Mouse (Mus musculus): Measurements from ENCODE around the gene Klk1b4.

Klk1b4 gene

GRCm38 (mm10) chr7:44250732-44251275 lies 43.6 kb downstream of the Klk1b4 start:
- in situ Hi-C loops (cut with MboI, MseI) = loop anchor here in 1 of 2 experiments (10.0 kb wide), 1 partner anchor 806 kb away; the partner anchor contains the start of genes Cldnd2, Etfb and Gm45233

- in situ Hi-C loops (cut with MboI, MseI) = loop anchor here in 1 of 2 experiments (10.0 kb wide), 1 partner anchor 808 kb away; the partner anchor contains the start of genes Cldnd2, Etfb and Gm45233
These were observed 45.9 kb downstream of the Klk1b4 start for GRCm38 (mm10) chr7:44253023-44253616.

- in situ Hi-C loops (cut with MboI, MseI) = loop anchor here in 1 of 2 experiments (5.0 to 10.0 kb wide), 2 partner anchors 97 to 810 kb away; partner anchors contain the start of genes Cldnd2, Etfb and Gm45233
These were observed 47.7 kb downstream of the Klk1b4 start for GRCm38 (mm10) chr7:44254930-44255329.

GRCm38 (mm10) chr7:44257278-44257677 lies 50.0 kb downstream of the Klk1b4 start, which contains the start of gene Acp4:
Gene Acp4 (minus strand): TSS chr7:44257378.
- in situ Hi-C loops (cut with MboI, MseI) = loop anchor here in 1 of 2 experiments (5.0 to 10.0 kb wide), 2 partner anchors 95 to 812 kb away; partner anchors contain the start of genes Cldnd2, Etfb and Gm45233

GRCm38 (mm10) chr7:44260410-44260809 lies 53.2 kb downstream of the Klk1b4 start:
- in situ Hi-C loops (cut with MboI, MseI) = loop anchor here in 1 of 2 experiments (5.0 kb wide), 2 partner anchors 52 to 227 kb away; partner anchors contain the start of gene Shank1

GRCm38 (mm10) chr7:44261147-44261546 lies 53.9 kb downstream of the Klk1b4 start, which contains the start of gene Gm15517:
Gene Gm15517 (plus strand): TSS chr7:44261447.
- in situ Hi-C loops (cut with MboI, MseI) = loop anchor here in 1 of 2 experiments (5.0 kb wide), 2 partner anchors 51 to 226 kb away; partner anchors contain the start of gene Shank1
